Mouse (Mus musculus) intestine, postnatal 0 days (tissue): ENCODE measurements at regions not wholly inside any gene's neighbourhood (a gene's known extent, or its start where the extent isn't known, plus 50 kb on each side); places are given as distances from the start of the nearest gene placed in this dataset.
"Not testable (repeated sequence)": the region's sequence is repeated elsewhere in the genome, so short reads cannot be mapped to it uniquely, and the experiment has no call there.

Source experiments
- ATAC-seq: fragments of 200-750 bp; cut with Nextera tagmentation; 2 replicates; pipeline ENCODE4 v1.8.0; 2017; ENCODE audit warnings: mild to moderate bottlenecking, moderate TSS enrichment, moderate library complexity
- H3K27ac ChIP-seq: fragments of 300-500 bp; sonication (generic); 2 replicates; pipeline ENCODE4 v1.5.1; 2014; ENCODE audit warnings: mild to moderate bottlenecking, low read depth, low read length, moderate library complexity
- H3K27me3 ChIP-seq: fragments of 300-500 bp; sonication (generic); replicated peaks from 2 replicates; pipeline ENCODE4 v1.6.1; 2014; ENCODE audit warnings: low read length, mixed read lengths; ENCODE audit not compliant: control insufficient read depth, insufficient read depth
- H3K36me3 ChIP-seq: fragments of 300-500 bp; sonication (generic); 2 replicates; pipeline ENCODE4 v1.6.1; 2014; ENCODE audit warnings: mild to moderate bottlenecking, moderate library complexity; ENCODE audit not compliant: control insufficient read depth, insufficient read depth
- H3K4me1 ChIP-seq: fragments of 300-500 bp; sonication (generic); replicated peaks from 2 replicates; pipeline ENCODE4 v1.6.1; 2014; ENCODE audit warnings: antibody characterized with exemption, low read length, mixed read lengths; ENCODE audit not compliant: control insufficient read depth, insufficient read depth
- H3K4me2 ChIP-seq: fragments of 300-500 bp; sonication (generic); replicated peaks from 2 replicates; pipeline ENCODE4 v1.6.1; 2014; ENCODE audit warnings: low read depth, mild to moderate bottlenecking, moderate library complexity
- H3K4me3 ChIP-seq: fragments of 300-500 bp; sonication (generic); 2 replicates; pipeline ENCODE4 v1.5.1; 2014; ENCODE audit warnings: low read depth, low read length
- H3K9ac ChIP-seq: fragments of 300-500 bp; sonication (generic); 2 replicates; pipeline ENCODE4 v1.6.1; 2014; ENCODE audit warnings: mild to moderate bottlenecking, low read depth, low read length
- H3K9me3 ChIP-seq: fragments of 300-500 bp; sonication (generic); 2 replicates; pipeline ENCODE4 v1.6.1; 2016; ENCODE audit warnings: mixed run types; ENCODE audit not compliant: control insufficient read depth
- CTCF ChIP-seq: sonication (generic); IDR thresholded peaks from 2 replicates; pipeline ENCODE4 v1.5.1; 2016; ENCODE audit warnings: low read depth, mild to moderate bottlenecking, control low read depth, antibody characterized with exemption, moderate library complexity
- WGBS: fragments of 180-500 bp; shearing (Covaris S2); extraction: QIAGEN DNeasy Blood & Tissue Kit; methylation state at CpG from one replicate; pipeline ENCODE4 v1.1.7; 2014; 5-methylcytosine and 5-hydroxymethylcytosine counted together

GRCm38 (mm10) chr12:19387706-19388105, 566.6 kb upstream of the Gm21863 start:
- peak overlapping the region; percentile 62 for H3K4me2 ChIP-seq
- H3K27ac ChIP-seq, ATAC-seq, H3K27me3 ChIP-seq, H3K9me3 ChIP-seq, H3K4me1 ChIP-seq, H3K36me3 ChIP-seq: not testable (repeated sequence)
- 0 out of 2 replicates have a peak, but pooled peaks have one; percentile 13 for TF ChIP-seq CTCF
- H3K4me3 ChIP-seq, result peak overlapping the region; percentile 37
- peak overlapping the region; percentile 37; the same call in 1 of the 2 replicates for H3K9ac ChIP-seq
- 6% methylated on average over 22 of the region's 53 CpGs for WGBS
